Mouse (Mus musculus): ENCODE measurements at regions not wholly inside any gene's neighbourhood (a gene's known extent, or its start where the extent isn't known, plus 50 kb on each side); places are given as distances from the start of the nearest gene placed in this dataset.

DNA sequence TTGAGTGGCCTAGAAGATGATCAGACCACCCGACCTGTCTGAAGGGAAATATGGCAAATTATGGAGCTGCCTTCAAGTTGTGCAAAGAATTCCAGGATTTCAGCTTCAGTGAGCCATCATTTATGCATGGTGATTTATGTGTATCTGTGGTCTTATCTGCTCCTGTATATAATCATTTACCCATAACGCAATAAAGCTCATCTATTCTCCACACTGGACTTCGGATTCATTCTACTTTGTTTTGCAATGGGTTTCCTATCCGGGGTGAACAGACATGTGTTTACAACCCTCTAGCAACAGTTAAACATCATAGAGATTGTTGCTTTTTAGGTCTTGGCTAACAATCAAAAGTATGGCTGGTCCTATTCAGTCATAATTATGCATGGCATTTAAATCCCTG lies 145.1 kb downstream of the Pcdh10 start:
- H3K4me3 ChIP-seq: no peak overlapping the region
- H3K27ac ChIP-seq: no peak overlapping the region
- no peak for DNase-seq (ENCODE audit: low spot score in 2 of 2)
- no peak for TF ChIP-seq CTCF (conservative IDR thresholded peaks at IDR 0.05)

DNA sequence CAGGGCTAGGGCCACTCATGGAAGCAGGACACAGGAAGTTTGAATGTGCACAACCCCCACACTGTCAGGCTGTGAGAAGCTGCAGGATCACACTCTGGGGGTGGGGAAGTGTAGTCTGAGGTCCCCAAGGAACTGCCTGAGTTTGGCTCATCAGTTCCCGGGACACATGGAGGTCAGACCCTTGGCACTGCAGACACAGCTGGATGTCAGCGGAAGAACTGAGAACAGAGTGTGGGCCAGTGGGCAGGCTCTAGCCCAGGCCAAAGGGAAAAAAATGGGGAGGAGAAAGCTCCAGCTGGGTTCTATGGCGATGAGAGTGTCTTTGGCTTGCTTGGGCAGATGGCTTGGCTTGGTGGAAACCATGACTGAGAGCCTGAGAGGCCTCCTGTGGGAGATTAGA lies 168.9 kb downstream of the Pcdh10 start:
- TF ChIP-seq CTCF (conservative IDR thresholded peaks at IDR 0.05): no peak
- DNase-seq (ENCODE audit: low spot score in 2 of 2): no peak
- Histone ChIP-seq H3K4me3 (no peak overlapping the region), H3K27ac (no peak overlapping the region)

DNA sequence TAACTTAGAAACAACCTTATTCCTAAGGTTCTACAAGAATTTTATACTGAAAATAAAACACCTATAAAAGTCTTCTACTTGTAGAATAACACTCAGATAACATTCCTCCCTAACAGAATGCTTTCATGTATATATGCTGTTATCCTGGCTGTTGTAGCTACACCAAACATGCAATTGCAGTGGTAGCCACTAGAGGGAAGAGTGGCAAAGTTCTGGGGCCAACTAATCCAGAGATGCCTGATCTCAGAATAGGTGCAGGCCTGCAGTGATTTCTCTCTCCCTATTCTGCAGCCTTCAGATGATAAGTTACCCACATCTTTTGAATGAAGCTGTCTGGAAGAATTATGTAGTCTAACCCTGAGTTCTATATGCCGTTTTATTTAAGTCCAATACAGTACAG lies 177.5 kb downstream of the Pcdh10 start:
- peak; percentile 59 to 80 for DNase-seq (ENCODE audit: low spot score in 2 of 2)
- no peak overlapping the region for H3K27ac ChIP-seq
- H3K4me3 ChIP-seq: no peak overlapping the region
- TF ChIP-seq CTCF (conservative IDR thresholded peaks at IDR 0.05): peak; percentile 91

DNA sequence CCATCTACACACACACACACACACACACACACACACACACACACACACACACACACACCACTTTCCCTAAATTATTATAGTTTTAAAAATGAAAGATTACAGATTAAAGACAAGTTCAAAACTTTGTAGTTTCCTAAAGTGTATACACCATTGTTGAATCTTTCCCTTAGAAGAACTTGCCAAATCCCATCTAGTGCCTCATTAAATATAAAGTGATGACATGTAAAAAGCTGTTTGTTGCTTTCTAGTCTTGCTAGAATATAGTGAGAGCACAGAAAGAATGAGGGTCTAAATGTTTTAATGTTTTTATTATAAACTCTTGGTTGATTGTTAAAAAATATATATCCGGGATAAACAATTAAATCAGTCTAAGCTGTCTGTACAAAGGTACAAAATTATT lies 194.8 kb downstream of the Pcdh10 start:
- no peak overlapping the region for H3K4me3 ChIP-seq
- no peak for TF ChIP-seq CTCF (conservative IDR thresholded peaks at IDR 0.05)
- no peak for DNase-seq (ENCODE audit: low spot score in 2 of 2)
- H3K27ac ChIP-seq: no peak overlapping the region

DNA sequence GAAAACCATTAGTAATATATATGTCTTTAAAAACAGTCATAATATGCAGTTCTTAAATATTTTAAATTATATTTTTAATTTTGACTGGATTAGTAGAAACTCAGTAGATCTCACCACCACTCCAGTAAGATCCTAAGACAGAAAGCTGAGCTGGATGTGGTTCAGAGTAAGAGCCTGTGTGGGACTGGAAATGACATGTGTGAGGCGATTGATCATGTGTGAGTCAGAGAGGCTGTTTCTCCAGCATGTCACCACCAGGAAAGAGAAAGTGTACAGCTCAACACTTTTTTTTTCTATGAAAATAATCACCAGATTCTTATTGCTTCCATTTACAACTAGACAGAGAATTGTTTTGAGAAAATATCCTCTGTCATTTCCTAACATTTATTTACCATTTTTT lies 198.8 kb downstream of the Pcdh10 start:
- DNase-seq (ENCODE audit: low spot score in 2 of 2): no peak
- no peak for TF ChIP-seq CTCF (conservative IDR thresholded peaks at IDR 0.05)
- Histone ChIP-seq H3K4me3 (no peak overlapping the region), H3K27ac (no peak overlapping the region)

DNA sequence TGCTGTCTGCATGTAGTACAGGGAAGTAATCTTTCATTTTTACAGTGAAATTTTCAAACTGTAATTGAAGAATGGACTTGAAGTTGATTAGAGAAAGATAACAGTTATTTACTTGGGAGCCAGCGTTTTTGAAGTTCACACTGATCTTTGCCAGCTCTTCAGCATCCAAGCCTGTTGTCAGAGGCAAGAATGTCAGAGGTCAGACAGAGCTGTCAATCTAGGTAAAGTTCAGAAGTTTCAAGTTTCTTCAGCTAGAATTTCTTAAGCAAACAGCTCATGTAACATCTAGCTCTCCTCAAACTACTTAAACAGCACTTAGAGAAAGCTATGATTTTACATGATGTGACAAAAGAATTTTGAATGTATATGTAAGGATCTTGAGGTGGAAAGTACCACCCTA lies 215.4 kb downstream of the Pcdh10 start:
- DNase-seq (ENCODE audit: low spot score in 2 of 2): no peak
- TF ChIP-seq CTCF (conservative IDR thresholded peaks at IDR 0.05): no peak

DNA sequence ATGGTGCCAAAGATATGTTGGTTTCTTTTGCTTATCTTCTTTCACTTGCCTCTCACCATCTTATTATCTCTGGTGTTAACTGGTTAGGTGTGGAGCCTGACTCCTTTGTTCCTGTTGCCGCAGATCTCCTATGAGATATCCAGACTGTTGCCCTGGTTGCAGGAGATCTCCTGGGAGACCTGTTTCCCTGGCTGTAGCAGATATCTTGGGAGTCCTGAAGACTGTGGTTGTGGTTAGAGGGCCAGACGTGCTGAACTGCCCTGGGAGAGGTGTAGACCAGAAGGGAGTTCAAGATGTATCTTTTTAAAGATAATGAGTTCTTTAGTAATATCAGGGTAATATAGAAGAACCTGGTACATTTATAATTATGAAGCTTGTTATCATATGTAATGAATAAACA lies 224.1 kb downstream of the Pcdh10 start:
- no peak for DNase-seq (ENCODE audit: low spot score in 2 of 2)
- TF ChIP-seq CTCF (conservative IDR thresholded peaks at IDR 0.05): no peak
- Histone ChIP-seq H3K27ac (no peak overlapping the region), H3K4me3 (no peak overlapping the region)

More for the DNA sequence above, 215.4 kb downstream of the Pcdh10 start:
- Histone ChIP-seq H3K4me3 (no peak overlapping the region), H3K27ac (no peak overlapping the region)

DNA sequence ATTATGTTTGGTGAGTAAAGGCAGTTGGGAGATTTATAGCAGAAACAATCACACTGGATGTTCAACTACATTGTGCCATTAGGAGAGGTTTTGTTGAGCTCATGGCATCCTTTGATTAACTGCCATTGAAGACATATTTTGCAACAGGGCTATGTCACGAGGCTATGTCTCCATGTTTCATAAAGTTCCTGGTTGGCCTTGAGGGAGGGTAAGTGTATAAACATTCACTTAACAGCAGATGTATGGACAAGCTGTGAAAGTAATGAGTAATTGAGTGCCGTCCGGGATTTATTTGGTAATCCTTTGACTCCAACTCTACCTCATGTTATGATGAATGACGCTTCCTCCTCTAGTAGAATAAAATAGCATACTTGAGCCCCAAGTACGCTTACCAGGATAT lies 225.0 kb downstream of the Pcdh10 start:
- Histone ChIP-seq H3K4me3 (no peak overlapping the region), H3K27ac (no peak overlapping the region)

DNA sequence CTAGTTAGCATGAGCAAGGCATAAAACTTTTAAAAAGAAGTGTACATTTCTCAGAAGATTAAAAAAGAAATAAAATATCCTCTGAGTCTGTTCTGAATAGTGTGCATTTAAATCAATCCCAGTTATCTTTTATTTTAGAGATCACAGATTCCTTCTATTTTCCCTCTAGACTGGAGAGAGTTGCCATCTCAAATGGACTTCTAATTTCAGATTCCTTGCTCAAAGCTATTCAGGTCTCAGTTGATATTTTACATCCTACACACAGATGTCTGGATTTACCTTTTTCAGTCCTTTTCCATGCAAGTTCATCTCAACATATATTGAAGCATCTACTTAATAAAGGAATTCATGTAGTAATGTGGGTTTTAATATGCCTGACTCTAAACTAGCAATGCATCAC lies 242.5 kb downstream of the Pcdh10 start:
- Histone ChIP-seq H3K27ac (no peak overlapping the region), H3K4me3 (no peak overlapping the region)
- no peak for DNase-seq (ENCODE audit: low spot score in 2 of 2)
- TF ChIP-seq CTCF (conservative IDR thresholded peaks at IDR 0.05): no peak

More for the DNA sequence above, 225.0 kb downstream of the Pcdh10 start:
- no peak for TF ChIP-seq CTCF (conservative IDR thresholded peaks at IDR 0.05)
- DNase-seq (ENCODE audit: low spot score in 2 of 2): no peak

DNA sequence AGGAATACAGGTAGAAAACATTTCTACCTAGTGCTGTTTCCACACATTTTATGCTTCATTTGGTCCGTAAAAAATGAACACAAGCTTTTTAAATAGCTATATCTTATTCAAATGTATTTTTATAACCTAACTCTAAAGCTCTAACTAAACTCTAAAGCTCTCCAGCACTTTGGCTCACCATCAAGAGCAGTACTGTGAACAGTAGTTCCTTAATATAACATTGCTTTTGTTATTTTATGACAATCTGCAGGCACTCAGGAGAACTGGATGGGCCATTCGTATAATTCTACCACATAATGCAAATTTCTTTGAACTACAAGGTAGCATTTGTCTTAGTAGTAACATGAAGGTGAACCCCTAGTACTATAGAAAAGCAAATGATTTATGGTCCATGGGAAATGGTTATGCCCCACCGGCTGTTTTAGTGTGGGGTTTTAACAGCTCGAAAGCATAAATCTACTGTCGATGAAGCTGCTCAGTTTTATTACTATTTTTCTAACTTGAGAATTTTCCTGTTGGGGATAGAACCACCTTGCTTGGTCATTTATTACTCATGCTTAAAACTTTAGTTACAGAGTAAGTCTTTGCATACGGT lies 267.8 kb downstream of the Pcdh10 start:
- TF ChIP-seq CTCF (conservative IDR thresholded peaks at IDR 0.05): no peak
- Histone ChIP-seq H3K4me3 (no peak overlapping the region), H3K27ac (peak overlapping the region; percentile 24; the same call in 1 of the 2 replicates)
- no peak for DNase-seq (ENCODE audit: low spot score in 2 of 2)

DNA sequence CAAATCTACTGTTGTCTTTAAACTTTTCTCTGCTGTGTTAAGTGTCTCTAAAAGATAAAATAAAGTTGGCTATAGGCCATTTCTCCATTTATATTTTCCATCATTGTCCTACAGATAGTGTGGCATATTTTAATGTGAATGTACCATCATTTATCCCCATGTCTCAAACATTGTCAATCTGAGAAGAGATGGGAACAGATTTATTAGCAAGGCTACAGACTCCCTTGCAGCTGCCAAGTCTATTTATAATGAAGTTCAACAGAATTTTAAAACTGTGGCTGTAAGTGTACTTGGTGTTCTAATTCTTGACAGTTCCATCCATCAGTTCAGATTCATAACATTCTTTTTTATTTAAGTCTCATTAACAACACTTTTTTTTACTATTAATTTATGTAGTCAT lies 271.2 kb downstream of the Pcdh10 start:
- DNase-seq (ENCODE audit: low spot score in 2 of 2): peak in 1 of 2 experiments; percentile 47
- no peak for TF ChIP-seq CTCF (conservative IDR thresholded peaks at IDR 0.05)

DNA sequence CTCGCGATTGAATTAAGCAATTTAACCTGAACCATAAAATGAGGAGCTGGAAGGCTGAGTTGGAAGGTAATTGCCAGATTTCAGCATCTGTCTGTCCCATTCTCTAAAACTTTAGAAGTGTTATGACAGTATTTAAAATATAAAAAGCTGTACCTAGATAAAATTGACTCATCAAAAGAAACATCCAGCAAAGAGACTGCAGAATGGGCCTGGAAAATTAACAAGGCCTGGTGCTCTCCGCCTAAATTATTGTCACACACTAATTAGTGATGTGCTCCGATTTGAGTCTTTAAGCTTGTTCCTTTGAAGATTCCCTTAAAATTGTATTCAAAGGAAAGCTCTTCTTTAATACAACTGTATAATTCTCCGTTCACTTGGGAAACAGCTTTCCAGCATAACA lies 278.8 kb downstream of the Pcdh10 start:
- Histone ChIP-seq H3K27ac (no peak overlapping the region), H3K4me3 (no peak overlapping the region)
- no peak for DNase-seq (ENCODE audit: low spot score in 2 of 2)
- no peak for TF ChIP-seq CTCF (conservative IDR thresholded peaks at IDR 0.05)

More for the DNA sequence above, 271.2 kb downstream of the Pcdh10 start:
- Histone ChIP-seq H3K4me3 (no peak overlapping the region), H3K27ac (peak overlapping the region; percentile 73)

DNA sequence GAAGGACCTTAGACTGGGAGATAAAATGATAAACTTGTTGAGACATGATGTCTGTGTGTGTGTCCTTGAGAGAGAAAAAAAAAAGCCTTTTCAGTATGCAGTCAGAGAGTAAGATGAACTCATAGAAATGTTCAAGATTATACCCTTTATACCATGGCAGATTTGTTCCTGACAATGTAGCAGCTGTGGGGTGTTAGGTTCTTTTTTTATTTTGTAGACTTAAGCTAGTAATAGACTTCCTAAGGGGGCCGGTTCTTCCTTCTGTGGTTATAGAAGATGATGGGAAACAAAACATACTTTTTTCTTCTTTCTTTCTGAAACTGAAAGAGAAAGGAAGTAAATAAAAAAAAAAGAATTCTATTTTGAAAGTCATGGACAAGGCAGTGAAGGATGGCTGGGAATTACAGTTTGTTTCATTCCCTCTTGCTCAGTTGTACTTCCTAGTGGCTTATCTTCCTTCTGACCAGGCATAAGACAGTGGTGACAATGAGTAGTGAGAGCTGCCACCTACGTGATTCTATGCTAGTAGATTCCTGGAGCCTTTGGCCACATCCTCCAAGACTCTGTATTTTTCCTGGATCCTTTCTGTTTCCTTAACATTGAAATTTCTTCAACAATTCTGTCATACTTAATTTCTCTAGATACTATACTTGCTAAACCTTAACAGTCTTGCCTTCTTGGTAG lies 280.0 kb downstream of the Pcdh10 start:
- Histone ChIP-seq H3K4me3 (no peak overlapping the region), H3K27ac (peak overlapping the region; percentile 61)
- DNase-seq (ENCODE audit: low spot score in 2 of 2): no peak
- no peak for TF ChIP-seq CTCF (conservative IDR thresholded peaks at IDR 0.05)

DNA sequence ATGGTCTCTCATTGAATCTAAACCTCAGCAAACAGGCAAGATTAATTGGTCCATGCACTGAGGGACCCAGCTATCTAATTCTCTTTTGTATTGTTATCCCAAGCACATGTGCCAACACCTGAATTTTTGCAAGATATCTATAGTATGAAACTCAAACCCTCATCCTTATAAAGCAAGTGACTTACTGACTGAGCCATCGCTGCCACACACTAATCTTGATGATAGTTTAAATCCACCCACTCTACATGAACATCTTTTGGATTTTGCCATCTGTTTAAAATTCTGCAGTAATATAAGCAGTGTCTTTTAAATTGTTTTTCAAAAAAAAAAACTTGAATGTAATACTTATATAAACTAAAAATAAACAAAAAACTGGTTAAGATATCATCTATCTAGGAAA lies 280.9 kb downstream of the Pcdh10 start:
- Histone ChIP-seq H3K27ac (peak overlapping the region; percentile 39; the same call in 1 of the 2 replicates), H3K4me3 (no peak overlapping the region)
- no peak for DNase-seq (ENCODE audit: low spot score in 2 of 2)
- no peak for TF ChIP-seq CTCF (conservative IDR thresholded peaks at IDR 0.05)
